Mouse (Mus musculus) urinary bladder, postnatal 36 days (tissue): ENCODE measurements around the gene Exosc9.
"Not testable (repeated sequence)": the region's sequence is repeated elsewhere in the genome, so short reads cannot be mapped to it uniquely, and the experiment has no call there.

Experiments used
- DNase-seq, 2 experiments: peaks; one replicate each; pipeline ENCODE4 v3.0.0; 2022; ENCODE audit warnings: low spot score in 2 of 2, mixed read lengths in 1 of 2

Exosc9 gene

GRCm38 (mm10) chr3:36551851-36552384 is 488 bp upstream of the Exosc9 start:
- no peak for DNase-seq

DNA sequence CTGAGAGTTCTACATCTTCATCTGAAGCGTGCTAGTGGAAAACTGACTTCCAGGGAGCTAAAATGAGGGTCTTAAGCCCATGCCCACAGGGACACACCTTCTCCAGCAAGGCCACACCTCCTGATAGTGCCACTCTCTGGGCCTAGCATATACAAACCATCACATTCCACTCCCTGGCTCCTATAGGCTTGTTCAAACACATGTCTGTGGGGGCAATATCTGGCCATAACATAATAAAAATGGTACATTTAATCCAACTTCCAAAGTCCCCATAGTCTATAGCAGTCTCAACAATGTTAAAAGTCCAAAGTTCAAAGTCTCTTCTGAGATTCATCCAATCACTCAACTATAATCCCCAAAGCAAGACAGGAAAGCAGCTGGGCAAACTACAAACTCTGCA is 5.2 kb downstream of the Exosc9 start:
- no peak for DNase-seq

GRCm38 (mm10) chr3:36559606-36560005 is 7.2 kb downstream of the Exosc9 start:
- no peak for DNase-seq

DNA sequence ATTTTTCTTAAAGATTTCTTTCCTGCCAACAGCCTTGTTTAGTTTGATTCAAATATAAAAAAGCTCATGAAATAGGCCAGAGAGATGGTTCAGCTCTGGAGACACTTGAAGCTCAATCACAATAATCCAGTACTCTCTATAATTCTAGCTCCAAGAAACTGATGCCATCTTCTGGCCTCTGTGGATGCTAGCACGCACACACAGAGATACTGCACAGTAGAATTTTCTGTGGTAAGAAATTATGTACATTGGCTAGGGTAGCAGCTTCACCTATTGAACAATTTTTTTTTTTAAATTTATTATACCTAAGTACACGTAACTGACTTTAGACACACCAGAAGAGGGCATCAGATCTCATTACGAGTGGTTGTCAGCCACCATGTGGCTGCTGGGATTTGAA is 11.3 kb downstream of the Exosc9 start:
- DNase-seq: no peak

DNA sequence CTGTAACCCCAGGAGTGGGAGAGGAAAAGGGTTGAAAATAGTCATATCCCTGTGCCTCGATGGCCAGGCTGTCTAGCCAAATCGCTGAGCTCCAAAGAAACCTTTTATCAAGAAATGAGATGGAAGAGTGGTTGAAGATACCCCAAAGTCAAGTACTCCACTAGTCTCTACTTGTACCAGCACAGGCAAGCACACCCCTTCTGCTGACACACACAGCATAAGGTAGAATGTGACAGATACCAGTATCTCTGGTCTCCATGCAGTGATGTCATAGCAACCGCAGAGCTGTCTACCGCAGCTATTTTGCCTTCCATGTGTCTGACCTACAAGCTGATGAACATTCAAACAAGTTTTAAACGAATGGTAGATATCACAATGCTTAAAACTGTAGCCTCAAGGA is 17.4 kb downstream of the Exosc9 start:
- no peak for DNase-seq

GRCm38 (mm10) chr3:36571361-36571826 is 19.0 kb downstream of the Exosc9 start:
- DNase-seq: no peak

GRCm38 (mm10) chr3:36571827-36572378 is 19.5 kb downstream of the Exosc9 start, which contains the start of gene Ccna2:
Gene Ccna2, minus strand, starts transcription at chr3:36572150.
- peak; percentile 93 to 98 for DNase-seq

GRCm38 (mm10) chr3:36598811-36599210 is 46.4 kb downstream of the Exosc9 start:
- DNase-seq: no peak

GRCm38 (mm10) chr3:36599773-36600172 is 47.4 kb downstream of the Exosc9 start:
- DNase-seq: not testable (repeated sequence)

DNA sequence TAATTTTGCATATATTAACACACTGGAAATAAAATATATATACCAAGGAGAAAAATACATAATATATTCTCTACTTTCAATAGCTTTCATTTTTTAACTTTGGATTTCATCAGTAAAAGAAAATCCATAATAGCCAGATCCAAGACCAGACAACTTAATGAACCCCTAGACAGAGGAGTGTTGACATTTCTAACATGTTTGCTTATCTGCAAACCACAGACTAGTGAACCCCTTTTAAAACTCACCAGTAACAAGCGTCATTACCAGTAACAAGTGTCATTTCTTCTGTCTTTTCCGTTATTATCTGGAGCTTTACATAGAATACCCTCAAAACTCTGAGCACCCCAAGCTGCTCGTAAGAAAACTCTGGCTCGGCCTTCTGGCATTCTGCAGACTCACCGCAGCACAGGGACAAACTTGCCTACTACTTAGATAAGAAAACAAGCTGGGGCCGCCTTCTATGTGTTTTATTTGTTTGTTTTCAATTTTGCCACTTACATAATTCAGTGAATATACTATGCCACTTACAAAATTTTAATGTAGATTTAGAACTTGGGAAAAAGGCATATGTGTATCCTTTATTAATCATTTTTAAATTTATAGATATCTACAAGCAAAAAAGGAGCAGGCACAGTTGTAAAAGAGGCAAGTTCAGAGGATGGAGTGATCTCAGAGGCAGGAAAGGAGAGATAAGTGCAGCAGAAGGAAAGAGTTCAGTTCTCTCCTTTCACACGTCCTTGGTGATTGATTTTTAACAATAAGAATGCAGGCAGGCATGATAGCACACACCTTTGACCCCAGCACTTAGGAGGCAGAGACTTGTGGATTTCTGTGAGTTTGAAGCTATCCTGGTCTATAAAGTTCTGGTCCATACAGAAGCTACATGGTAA is 53.7 kb downstream of the Exosc9 start:
- no peak for DNase-seq

- DNase-seq: no peak
These were observed 60.3 kb downstream of the Exosc9 start for GRCm38 (mm10) chr3:36612687-36613086.

DNA sequence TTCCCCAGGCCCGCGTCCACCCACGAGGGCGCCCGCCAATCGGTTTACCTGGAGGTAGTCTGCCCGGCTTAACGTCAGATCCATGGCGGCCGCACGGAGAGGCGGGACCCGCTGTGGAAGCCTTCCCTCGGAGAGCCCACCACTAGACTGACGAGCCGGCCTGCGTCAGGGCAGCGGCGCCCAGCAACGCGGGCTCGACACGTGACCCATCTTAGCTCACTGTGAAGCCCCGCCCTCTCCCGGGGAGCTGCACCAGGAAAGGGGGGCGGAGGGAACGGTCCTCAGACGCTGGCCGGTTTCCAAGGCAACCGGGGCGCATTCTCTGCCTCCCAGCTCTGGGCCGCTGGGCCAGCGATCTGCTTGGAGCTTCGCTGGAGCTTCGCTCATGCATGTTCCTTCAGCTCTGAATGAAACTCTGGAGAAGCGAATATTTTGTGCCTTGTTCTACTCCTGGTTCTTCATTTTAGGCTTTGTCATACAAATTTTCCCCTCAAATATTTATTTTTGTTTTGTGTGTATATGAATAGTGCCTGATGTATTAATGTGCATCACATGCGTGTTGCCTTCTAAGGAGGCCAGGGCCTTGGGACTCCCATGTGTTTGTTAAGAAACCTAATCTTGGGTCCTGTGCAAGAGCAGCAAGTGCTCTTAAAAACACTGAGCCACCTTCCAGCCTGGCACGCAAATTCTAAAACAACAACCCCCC is 60.9 kb downstream of the Exosc9 start, which contains the start of gene Bbs7:
Gene Bbs7 (minus strand): TSS at position 276 of the 706 bp plus-strand sequence.
- peak; percentile 65 to 87 for DNase-seq

DNA sequence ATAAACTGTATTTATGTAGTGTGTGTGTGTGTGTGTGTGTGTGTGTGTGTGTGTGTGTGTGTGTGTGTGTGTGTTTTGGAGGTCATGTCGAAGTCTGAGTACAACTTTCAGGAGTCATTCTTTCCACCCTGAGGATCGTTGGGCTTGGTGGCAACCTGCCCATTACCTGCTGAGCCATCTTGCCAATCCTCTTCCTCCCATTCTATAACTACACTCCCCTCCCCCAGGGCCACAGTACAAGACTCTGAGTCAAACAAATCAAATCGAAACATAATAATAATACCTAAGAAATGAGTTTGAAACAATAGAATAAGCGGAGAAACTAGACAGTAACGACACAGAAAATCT is 61.5 kb downstream of the Exosc9 start:
- DNase-seq: no peak
